Mouse (Mus musculus): ENCODE results near the gene Rnf34. TPM values are rescaled to one million over a fixed set of nuclear protein-coding genes. Genes with fewer than 3 reads are reported as not detected.

Gene Rnf34
- total and polyA plus RNA-seq, 3 experiments, result 18.4 to 29.1 (median 24.6) TPM

DNA sequence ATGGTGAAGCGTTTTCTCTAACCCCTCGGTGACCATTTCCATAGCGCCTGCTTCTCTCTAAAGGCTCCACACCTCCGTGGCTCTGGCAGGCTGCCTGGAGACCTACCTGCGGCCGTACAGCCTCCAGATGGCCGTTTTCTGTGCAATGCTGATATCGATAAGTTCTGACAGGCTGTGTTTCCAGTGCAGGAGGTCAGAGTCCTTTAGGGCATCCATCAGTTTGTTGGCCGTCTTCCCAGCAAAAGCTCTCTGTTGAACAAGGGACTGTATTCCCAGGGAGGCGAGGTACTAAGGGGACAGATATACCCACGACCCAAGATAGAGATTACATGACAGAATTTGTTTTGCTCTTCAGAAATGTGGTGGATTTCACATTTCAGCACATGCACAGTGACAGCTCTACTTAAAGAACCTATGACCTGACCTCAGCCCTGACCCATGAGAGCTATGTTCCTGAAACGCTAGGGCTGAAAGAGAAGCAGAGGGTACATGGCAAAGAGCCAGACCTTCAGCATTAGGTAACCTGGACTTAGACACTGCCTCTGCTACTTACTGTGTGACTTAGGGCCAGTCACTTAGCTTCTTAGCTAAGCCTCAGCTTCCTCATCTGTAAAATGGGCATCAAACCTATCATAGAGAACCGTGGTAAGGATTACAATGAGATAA, 49.4 kb upstream of the Rnf34 start:
- H3K4me2 ChIP-seq (ENCODE audit: insufficient read depth, low read depth, poor library complexity, severe bottlenecking), result no peak overlapping the region

DNA sequence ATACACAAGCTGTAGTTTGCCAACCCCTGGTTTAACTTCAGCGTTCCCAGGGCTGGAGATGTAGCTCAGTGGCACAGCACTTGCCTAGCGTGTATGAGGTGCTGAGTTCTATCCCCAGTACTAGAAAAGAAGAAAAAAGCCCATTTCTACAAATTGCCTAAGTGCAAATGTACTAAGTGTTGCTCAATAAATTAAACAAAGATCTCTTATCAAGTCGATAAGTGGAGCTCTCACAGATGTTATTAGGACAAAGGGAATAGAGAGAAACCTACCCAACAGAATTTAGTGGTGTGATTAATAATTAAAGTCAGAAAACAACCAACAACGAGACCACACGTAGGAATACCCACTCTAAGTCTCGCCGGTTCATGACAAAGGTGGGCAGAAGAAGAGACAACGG, 48.2 kb upstream of the Rnf34 start:
- H3K4me3 ChIP-seq (replicated peaks in 1 of 3; ENCODE audit: low read depth in 2 of 3, low read length in 2 of 3, poor library complexity in 1 of 3), result no peak overlapping the region
- in situ Hi-C loops (cut with MboI; ENCODE audit: low pct_ligation_motif_present, low pct_unique_long_range_greater_than_20kb, low sequenced_read_pairs) (no loop called here), dilution Hi-C loops (cut with MboI; ENCODE audit: extremely low pct_ligation_motif_present, extremely low pct_unique_long_range_greater_than_20kb, low sequenced_read_pairs) (no loop called here)
- H3K4me1 ChIP-seq (ENCODE audit: control insufficient read depth in 1 of 2, insufficient read depth in 2 of 2), result peaks cover 0 to 82% of the 10 kb centered on the region in 2 experiments; a peak in 3 of 4 replicates
- H3K9me3 ChIP-seq (replicated peaks; ENCODE audit: low read length), result no peaks in the 10 kb centered on the region
- TF ChIP-seq NELFE (IDR thresholded peaks at IDR 0.05; ENCODE audit: low read depth, low read length) (no peak), ZNF384 (IDR thresholded peaks at IDR 0.05; ENCODE audit: low read depth, low read length) (no peak), USF2 (conservative IDR thresholded peaks at IDR 0.05; ENCODE audit: low read depth, low read length) (no peak), MAX (IDR thresholded peaks at IDR 0.05; ENCODE audit: low read length) (no peak), CTCF (conservative IDR thresholded peaks at IDR 0.05 in 1 of 2, IDR thresholded peaks at IDR 0.05 in 1 of 2; ENCODE audit: low read depth in 2 of 2, low read length in 2 of 2) (no peak), SMC3 (IDR thresholded peaks at IDR 0.05; ENCODE audit: low read depth, low read length) (no peak), RCOR1 (conservative IDR thresholded peaks at IDR 0.05; ENCODE audit: low read depth, low read length) (no peak), CHD1 (IDR thresholded peaks at IDR 0.05; ENCODE audit: low read depth, low read length) (no peak), USF1 (IDR thresholded peaks at IDR 0.05; ENCODE audit: low read depth, low read length) (no peak)
- no peaks in the 10 kb centered on the region for H3K27me3 ChIP-seq (replicated peaks)
- H3K79me2 ChIP-seq (replicated peaks; ENCODE audit: control insufficient read depth, extremely low read depth, insufficient read depth, poor library complexity, severe bottlenecking), result 0 out of 2 replicates have a peak, but pooled peaks cover 4% of the 10 kb centered on the region
- H3K27ac ChIP-seq (ENCODE audit: insufficient read depth, low read depth), result no peak overlapping the region
- DNase-seq (ENCODE audit: extremely low read depth), result no peak
- no peak overlapping the region for H3K4me2 ChIP-seq (ENCODE audit: insufficient read depth, low read depth, poor library complexity, severe bottlenecking)
- peaks cover 82 to 92% of the 10 kb centered on the region in 2 experiments for H3K36me3 ChIP-seq (replicated peaks in 1 of 2; ENCODE audit: control insufficient read depth in 1 of 2, insufficient read depth in 1 of 2, low read length in 1 of 2)
- H3K9ac ChIP-seq (ENCODE audit: insufficient read depth, low read depth), result no peak overlapping the region

More for the DNA sequence above, 49.4 kb upstream of the Rnf34 start:
- Histone ChIP-seq H3K79me2 (replicated peaks; ENCODE audit: control insufficient read depth, extremely low read depth, insufficient read depth, poor library complexity, severe bottlenecking) (0 out of 2 replicates have a peak, but pooled peaks cover 9% of the 10 kb centered on the region), H3K27me3 (replicated peaks) (no peaks in the 10 kb centered on the region), H3K27ac (ENCODE audit: insufficient read depth, low read depth) (no peak overlapping the region), H3K36me3 (replicated peaks in 1 of 2; ENCODE audit: control insufficient read depth in 1 of 2, insufficient read depth in 1 of 2, low read length in 1 of 2) (peaks cover 79 to 89% of the 10 kb centered on the region in 2 experiments), H3K9me3 (replicated peaks; ENCODE audit: low read length) (no peaks in the 10 kb centered on the region), H3K4me3 (replicated peaks in 1 of 3; ENCODE audit: low read depth in 2 of 3, low read length in 2 of 3, poor library complexity in 1 of 3) (no peak overlapping the region), H3K4me1 (ENCODE audit: control insufficient read depth in 1 of 2, insufficient read depth in 2 of 2) (peaks cover 0 to 79% of the 10 kb centered on the region in 2 experiments; a peak in 3 of 4 replicates), H3K9ac (ENCODE audit: insufficient read depth, low read depth) (no peak overlapping the region)
- in situ Hi-C loops (cut with MboI; ENCODE audit: low pct_ligation_motif_present, low pct_unique_long_range_greater_than_20kb, low sequenced_read_pairs) (no loop called here), dilution Hi-C loops (cut with MboI; ENCODE audit: extremely low pct_ligation_motif_present, extremely low pct_unique_long_range_greater_than_20kb, low sequenced_read_pairs) (no loop called here)
- TF ChIP-seq SIN3A (IDR thresholded peaks at IDR 0.05; ENCODE audit: low read length), result no peak
- TF ChIP-seq CHD2 (IDR thresholded peaks at IDR 0.05; ENCODE audit: low read length), result no peak
- TF ChIP-seq HCFC1 (IDR thresholded peaks at IDR 0.05; ENCODE audit: low read depth, low read length), result no peak
- no peak for TF ChIP-seq E2F4 (IDR thresholded peaks at IDR 0.05; ENCODE audit: insufficient replicate concordance, low read depth, low read length)
- no peak for TF ChIP-seq ZKSCAN1 (IDR thresholded peaks at IDR 0.05; ENCODE audit: borderline replicate concordance, low read depth, low read length)
- DNase-seq (ENCODE audit: extremely low read depth), result no peak
